Mouse (Mus musculus) erythroid progenitor cell, adult 5-6 weeks (primary cell): ENCODE data around the gene Olfr714. TPM values are rescaled to one million over a fixed set of nuclear protein-coding genes. Genes with fewer than 3 reads are reported as not detected.
"Not testable (repeated sequence)": the region's sequence is repeated elsewhere in the genome, so short reads cannot be mapped to it uniquely, and the experiment has no call there.

Source experiments
- ATAC-seq: replicated peaks from 2 replicates; pipeline ENCODE4 v1.8.0; 2016; ENCODE audit warnings: moderate number of reproducible peaks, mild to moderate bottlenecking, moderate TSS enrichment, inconsistent platforms; ENCODE audit not compliant: poor library complexity, low FRiP score, severe bottlenecking
- total RNA-seq, 2 experiments: library from RNA; stranded (forward) in 1 of 2; stranded (reverse) in 1 of 2; fragments of 150-400 nt in 1 of 2; fragments of 186-747, 209-891 nt in 1 of 2; gene quantifications; 2 replicates each; pipeline versions ENCODE4 v1.2.3 to v1.2.4; 2015 to 2017; ENCODE audit warnings: low replicate concordance in 2 of 2

Gene Olfr714
- total RNA-seq (2015; ENCODE audit: low replicate concordance) (not detected in 2 replicates), total RNA-seq (2017; ENCODE audit: low replicate concordance) (not detected in 2 replicates)

GRCm38 (mm10) chr7:107070681-107071080, at the start of gene Olfr714:
TSS of gene Olfr714 (plus strand) at chr7:107070981.
- ATAC-seq: no peak

GRCm38 (mm10) chr7:107030874-107031273, 39.9 kb upstream of the Olfr714 start, which contains the start of gene Olfr713:
TSS of gene Olfr713 (plus strand) at chr7:107031174.
- no peak for ATAC-seq

- no peak for ATAC-seq
Observed at GRCm38 (mm10) chr7:107039934-107040563, 30.7 kb upstream of the Olfr714 start.

GRCm38 (mm10) chr7:107043136-107043535, 27.6 kb upstream of the Olfr714 start:
- no peak for ATAC-seq

- no peak for ATAC-seq
Observed at GRCm38 (mm10) chr7:107044407-107044806, 26.4 kb upstream of the Olfr714 start.

- no peak for ATAC-seq
Observed at GRCm38 (mm10) chr7:107045833-107046232, 24.9 kb upstream of the Olfr714 start.

GRCm38 (mm10) chr7:107047578-107047977, 23.2 kb upstream of the Olfr714 start:
- no peak for ATAC-seq

- no peak for ATAC-seq
Observed at GRCm38 (mm10) chr7:107092920-107093319, 22.1 kb downstream of the Olfr714 start, which contains the start of gene Olfr17. TSS of gene Olfr17 (plus strand) at chr7:107093220.

GRCm38 (mm10) chr7:107110269-107110668, 39.5 kb downstream of the Olfr714 start, which contains the start of gene Olfr715b:
TSS of gene Olfr715b (minus strand) at chr7:107110369.
- ATAC-seq: not testable (repeated sequence)

Other genes with a start within 250 kb of the Olfr714 start
- not detected in 2 replicates for gene Olfr702, start 237.1 kb upstream of the Olfr714 start, total RNA-seq (2015; ENCODE audit: low replicate concordance)
- not detected in 2 replicates for gene Olfr702, start 237.1 kb upstream of the Olfr714 start, total RNA-seq (2017; ENCODE audit: low replicate concordance)
- not detected in 2 replicates for gene Olfr703, start 227.6 kb upstream of the Olfr714 start, total RNA-seq (2015; ENCODE audit: low replicate concordance)
- not detected in 2 replicates for gene Olfr703, start 227.6 kb upstream of the Olfr714 start, total RNA-seq (2017; ENCODE audit: low replicate concordance)
- gene Olfr704, start 207.8 kb upstream of the Olfr714 start, total RNA-seq (2015; ENCODE audit: low replicate concordance): not detected in 2 replicates
- not detected in 2 replicates for gene Olfr704, start 207.8 kb upstream of the Olfr714 start, total RNA-seq (2017; ENCODE audit: low replicate concordance)
- gene Olfr705, start 194.1 kb upstream of the Olfr714 start, total RNA-seq (2015; ENCODE audit: low replicate concordance): not detected in 2 replicates
- not detected in 2 replicates for gene Olfr705, start 194.1 kb upstream of the Olfr714 start, total RNA-seq (2017; ENCODE audit: low replicate concordance)
- gene Olfr706, start 182.8 kb upstream of the Olfr714 start, total RNA-seq (2015; ENCODE audit: low replicate concordance): not detected in 2 replicates
- gene Olfr706, start 182.8 kb upstream of the Olfr714 start, total RNA-seq (2017; ENCODE audit: low replicate concordance): not detected in 2 replicates
- not detected in 2 replicates for gene Olfr707, start 169.7 kb upstream of the Olfr714 start, total RNA-seq (2015; ENCODE audit: low replicate concordance)
- gene Olfr707, start 169.7 kb upstream of the Olfr714 start, total RNA-seq (2017; ENCODE audit: low replicate concordance): not detected in 2 replicates
- not detected in 2 replicates for gene Olfr1532-ps1, start 163.0 kb upstream of the Olfr714 start, total RNA-seq (2015; ENCODE audit: low replicate concordance)
- gene Olfr1532-ps1, start 163.0 kb upstream of the Olfr714 start, total RNA-seq (2017; ENCODE audit: low replicate concordance): not detected in 2 replicates
- not detected in 2 replicates for gene Olfr709-ps1, start 138.8 kb upstream of the Olfr714 start, total RNA-seq (2015; ENCODE audit: low replicate concordance)
- not detected in 2 replicates for gene Olfr709-ps1, start 138.8 kb upstream of the Olfr714 start, total RNA-seq (2017; ENCODE audit: low replicate concordance)
- gene Olfr710, start 122.7 kb upstream of the Olfr714 start, total RNA-seq (2015; ENCODE audit: low replicate concordance): not detected in 2 replicates
- not detected in 2 replicates for gene Olfr710, start 122.7 kb upstream of the Olfr714 start, total RNA-seq (2017; ENCODE audit: low replicate concordance)
- gene Olfr6, start 107.0 kb upstream of the Olfr714 start, total RNA-seq (2015; ENCODE audit: low replicate concordance): not detected in 2 replicates
- not detected in 2 replicates for gene Olfr6, start 107.0 kb upstream of the Olfr714 start, total RNA-seq (2017; ENCODE audit: low replicate concordance)
- not detected in 2 replicates for gene Olfr711, start 95.5 kb upstream of the Olfr714 start, total RNA-seq (2015; ENCODE audit: low replicate concordance)
- gene Olfr711, start 95.5 kb upstream of the Olfr714 start, total RNA-seq (2017; ENCODE audit: low replicate concordance): 0.38 TPM in 1 of 2 replicates, not detected in the other
- not detected in 2 replicates for gene Olfr2, start 64.9 kb upstream of the Olfr714 start, total RNA-seq (2015; ENCODE audit: low replicate concordance)
- not detected in 2 replicates for gene Olfr2, start 64.9 kb upstream of the Olfr714 start, total RNA-seq (2017; ENCODE audit: low replicate concordance)
- not detected in 2 replicates for gene Olfr713, start 39.8 kb upstream of the Olfr714 start, total RNA-seq (2015; ENCODE audit: low replicate concordance)
- not detected in 2 replicates for gene Olfr713, start 39.8 kb upstream of the Olfr714 start, total RNA-seq (2017; ENCODE audit: low replicate concordance)
- gene Olfr17, start 22.2 kb downstream of the Olfr714 start, total RNA-seq (2015; ENCODE audit: low replicate concordance): not detected in 2 replicates
- not detected in 2 replicates for gene Olfr17, start 22.2 kb downstream of the Olfr714 start, total RNA-seq (2017; ENCODE audit: low replicate concordance)
- gene Olfr715b, start 39.4 kb downstream of the Olfr714 start, total RNA-seq (2015; ENCODE audit: low replicate concordance): not detected in 2 replicates
- gene Olfr715b, start 39.4 kb downstream of the Olfr714 start, total RNA-seq (2017; ENCODE audit: low replicate concordance): not detected in 2 replicates
- not detected in 2 replicates for gene Olfr715, start 60.1 kb downstream of the Olfr714 start, total RNA-seq (2015; ENCODE audit: low replicate concordance)
- not detected in 2 replicates for gene Olfr715, start 60.1 kb downstream of the Olfr714 start, total RNA-seq (2017; ENCODE audit: low replicate concordance)
- not detected in 2 replicates for gene Olfr716, start 67.3 kb downstream of the Olfr714 start, total RNA-seq (2015; ENCODE audit: low replicate concordance)
- not detected in 2 replicates for gene Olfr716, start 67.3 kb downstream of the Olfr714 start, total RNA-seq (2017; ENCODE audit: low replicate concordance)
- gene Nlrp14, start 96.0 kb downstream of the Olfr714 start, total RNA-seq (2015; ENCODE audit: low replicate concordance): not detected in 2 replicates
- gene Nlrp14, start 96.0 kb downstream of the Olfr714 start, total RNA-seq (2017; ENCODE audit: low replicate concordance): not detected in 2 replicates
- not detected in 2 replicates for gene Rbmxl2, start 138.5 kb downstream of the Olfr714 start, total RNA-seq (2015; ENCODE audit: low replicate concordance)
- not detected in 2 replicates for gene Rbmxl2, start 138.5 kb downstream of the Olfr714 start, total RNA-seq (2017; ENCODE audit: low replicate concordance)